Mouse (Mus musculus) MEL (cell line): Measurements from ENCODE around the gene Cul4a. TPM values are rescaled to one million over a fixed set of nuclear protein-coding genes. Genes with fewer than 3 reads are reported as not detected.

Experiments used
- DNase-seq: peaks from one replicate; pipeline ENCODE4 v3.0.0; 2011; ENCODE audit warnings: low read depth, low spot score
- H3K27ac ChIP-seq: 2 replicates; pipeline ENCODE4 v1.5.1; 2012; ENCODE audit warnings: low read depth, mild to moderate bottlenecking, control low read depth, low read length, moderate library complexity; ENCODE audit not compliant: control insufficient read depth
- H3K27me3 ChIP-seq, 2 experiments: fragments of 150-350 bp in 1 of 2; sonication (generic) in 1 of 2; 2 replicates each; pipeline ENCODE4 v1.6.1; 2012; ENCODE audit warnings: low read length in 2 of 2, mild to moderate bottlenecking in 2 of 2, improper control_type of control experiment in 1 of 2, moderate library complexity in 1 of 2; ENCODE audit not compliant: insufficient read depth in 2 of 2, control insufficient read depth in 1 of 2
- H3K36me3 ChIP-seq, 2 experiments: 2 replicates each; pipeline ENCODE4 v1.6.1; 2012 to 2014; ENCODE audit warnings: low read length in 2 of 2, improper control_type of control experiment in 1 of 2, inconsistent platforms in 1 of 2, mild to moderate bottlenecking in 1 of 2; ENCODE audit not compliant: insufficient read depth in 2 of 2, control insufficient read depth in 1 of 2
- H3K4me1 ChIP-seq, 2 experiments: fragments of 150-350 bp in 1 of 2; sonication (generic) in 1 of 2; 2 replicates each; pipeline ENCODE4 v1.6.1; 2012; ENCODE audit warnings: low read length in 2 of 2, improper control_type of control experiment in 1 of 2, mild to moderate bottlenecking in 1 of 2; ENCODE audit not compliant: insufficient read depth in 2 of 2, control insufficient read depth in 1 of 2
- H3K4me3 ChIP-seq, 2 experiments: fragments of 150-350 bp in 1 of 2; sonication (generic) in 1 of 2; 2 replicates each; pipeline ENCODE4 v1.5.1; 2012; ENCODE audit warnings: low read depth in 2 of 2, low read length in 2 of 2, mild to moderate bottlenecking in 2 of 2, moderate library complexity in 2 of 2, control low read depth in 1 of 2, improper control_type of control experiment in 1 of 2; ENCODE audit not compliant: control insufficient read depth in 1 of 2, insufficient read depth in 1 of 2
- H3K79me2 ChIP-seq: 2 replicates; pipeline ENCODE4 v1.6.1; 2012; ENCODE audit warnings: mild to moderate bottlenecking, low read length, moderate library complexity; ENCODE audit not compliant: control insufficient read depth, poor library complexity, insufficient read depth
- H3K9ac ChIP-seq: 2 replicates; pipeline ENCODE4 v1.6.1; 2012; ENCODE audit warnings: low read depth, mild to moderate bottlenecking, control low read depth, low read length, moderate library complexity; ENCODE audit not compliant: control insufficient read depth, poor library complexity, severe bottlenecking
- H3K9me3 ChIP-seq: fragments of 150-350 bp; sonication (generic); replicated peaks from 2 replicates; pipeline ENCODE4 v1.6.1; 2012; ENCODE audit warnings: mild to moderate bottlenecking, low read length, improper control_type of control experiment, moderate library complexity; ENCODE audit not compliant: insufficient read depth
- BHLHE40 ChIP-seq: IDR thresholded peaks from 2 replicates; pipeline ENCODE4 v1.6.1; 2012; ENCODE audit warnings: low read depth, mild to moderate bottlenecking, inconsistent platforms, low read length, improper control_type of control experiment, borderline replicate concordance
- E2F4 ChIP-seq: IDR thresholded peaks from 2 replicates; pipeline ENCODE4 v1.6.1; 2011; ENCODE audit warnings: low read depth, low read length, improper control_type of control experiment, borderline replicate concordance
- ETS1 ChIP-seq: IDR thresholded peaks from 2 replicates; pipeline ENCODE4 v1.6.1; 2012; ENCODE audit warnings: low read depth, mild to moderate bottlenecking, inconsistent platforms, low read length, improper control_type of control experiment, moderate library complexity
- GABPA ChIP-seq: IDR thresholded peaks from 2 replicates; pipeline ENCODE4 v1.6.1; 2012; ENCODE audit warnings: low read depth, mild to moderate bottlenecking, inconsistent platforms, low read length, improper control_type of control experiment, moderate library complexity
- GATA1 ChIP-seq: IDR thresholded peaks from 2 replicates; pipeline ENCODE4 v1.6.1; 2011; ENCODE audit warnings: low read depth, low read length, improper control_type of control experiment
- HCFC1 ChIP-seq: IDR thresholded peaks from 2 replicates; pipeline ENCODE4 v1.6.1; 2012; ENCODE audit warnings: low read depth, mild to moderate bottlenecking, inconsistent platforms, low read length, improper control_type of control experiment, moderate library complexity
- JUND ChIP-seq: IDR thresholded peaks from 2 replicates; pipeline ENCODE4 v1.6.1; 2011; ENCODE audit warnings: low read depth, mild to moderate bottlenecking, improper control_type of control experiment, low read length
- MAFK ChIP-seq: IDR thresholded peaks from 2 replicates; pipeline ENCODE4 v1.6.1; 2011; ENCODE audit warnings: low read depth, mild to moderate bottlenecking, low read length, improper control_type of control experiment, borderline replicate concordance
- MAX ChIP-seq: IDR thresholded peaks from 2 replicates; pipeline ENCODE4 v1.6.1; 2011; ENCODE audit warnings: low read length, improper control_type of control experiment
- MEF2A ChIP-seq: IDR thresholded peaks from 2 replicates; pipeline ENCODE4 v1.6.1; 2014; ENCODE audit warnings: low read depth, mild to moderate bottlenecking, inconsistent platforms, low read length, improper control_type of control experiment; ENCODE audit not compliant: poor library complexity, insufficient replicate concordance, severe bottlenecking; ENCODE audit errors: extremely low read depth
- MXI1 ChIP-seq: IDR thresholded peaks from 2 replicates; pipeline ENCODE4 v1.6.1; 2011; ENCODE audit warnings: mild to moderate bottlenecking, low read depth, low read length, improper control_type of control experiment
- MYB ChIP-seq: IDR thresholded peaks from 2 replicates; pipeline ENCODE4 v1.6.1; 2011; ENCODE audit warnings: mild to moderate bottlenecking, low read depth, low read length, improper control_type of control experiment
- NELFE ChIP-seq: IDR thresholded peaks from 2 replicates; pipeline ENCODE4 v1.6.1; 2011; ENCODE audit warnings: low read depth, low read length, improper control_type of control experiment
- NRF1 ChIP-seq: IDR thresholded peaks from 2 replicates; pipeline ENCODE4 v1.6.1; 2014; ENCODE audit warnings: low read depth, mild to moderate bottlenecking, inconsistent platforms, low read length, improper control_type of control experiment, moderate library complexity; ENCODE audit not compliant: poor library complexity, insufficient read depth, severe bottlenecking
- POLR2A ChIP-seq, 2 experiments: IDR thresholded peaks; 2 replicates each; pipeline ENCODE4 v1.6.1; 2011 to 2012; ENCODE audit warnings: low read length in 2 of 2, mild to moderate bottlenecking in 2 of 2, control low read depth in 1 of 2, improper control_type of control experiment in 1 of 2, low read depth in 1 of 2, moderate library complexity in 1 of 2; ENCODE audit not compliant: control insufficient read depth in 1 of 2, insufficient read depth in 1 of 2, poor library complexity in 1 of 2
- POLR2AphosphoS5 ChIP-seq: IDR thresholded peaks from 2 replicates; pipeline ENCODE4 v1.6.1; 2012; ENCODE audit warnings: low read depth, borderline replicate concordance, mild to moderate bottlenecking, inconsistent platforms, low read length, moderate library complexity, mixed read lengths
- RAD21 ChIP-seq: IDR thresholded peaks from 2 replicates; pipeline ENCODE4 v1.6.1; 2011; ENCODE audit warnings: mild to moderate bottlenecking, low read depth, low read length, improper control_type of control experiment
- RCOR1 ChIP-seq: IDR thresholded peaks from 2 replicates; pipeline ENCODE4 v1.6.1; 2012; ENCODE audit warnings: low read depth, mild to moderate bottlenecking, inconsistent platforms, low read length, improper control_type of control experiment
- SMC3 ChIP-seq: IDR thresholded peaks from 2 replicates; pipeline ENCODE4 v1.6.1; 2011; ENCODE audit warnings: low read depth, low read length, improper control_type of control experiment
- TAL1 ChIP-seq: IDR thresholded peaks from 2 replicates; pipeline ENCODE4 v1.6.1; 2012; ENCODE audit warnings: mild to moderate bottlenecking, inconsistent platforms, low read length, moderate library complexity, mixed read lengths
- TBP ChIP-seq: IDR thresholded peaks from 2 replicates; pipeline ENCODE4 v1.8.0; 2011; ENCODE audit warnings: low read depth, low read length, improper control_type of control experiment
- TCF12 ChIP-seq: IDR thresholded peaks from 2 replicates; pipeline ENCODE4 v1.6.1; 2014; ENCODE audit warnings: low read depth, mild to moderate bottlenecking, inconsistent platforms, low read length, improper control_type of control experiment, moderate library complexity
- UBTF ChIP-seq: IDR thresholded peaks from 2 replicates; pipeline ENCODE4 v1.6.1; 2012; ENCODE audit warnings: low read depth, mild to moderate bottlenecking, inconsistent platforms, low read length, improper control_type of control experiment, moderate library complexity, borderline replicate concordance; ENCODE audit not compliant: insufficient read depth
- ZMIZ1 ChIP-seq: IDR thresholded peaks from 2 replicates; pipeline ENCODE4 v1.6.1; 2012; ENCODE audit warnings: low read depth, mild to moderate bottlenecking, inconsistent platforms, low read length, improper control_type of control experiment, moderate library complexity
- polyA plus RNA-seq, 2 experiments: library from polyadenylated mRNA; stranded (reverse) in 1 of 2; unstranded in 1 of 2; fragments of >175 nt in 1 of 2; fragments of >200 nt in 1 of 2; gene quantifications; 2 replicates each; pipeline versions ENCODE4 v1.2.1 to v1.2.4; 2012; ENCODE audit warnings: low replicate concordance in 2 of 2, low read depth in 1 of 2; ENCODE audit not compliant: insufficient read length in 2 of 2, insufficient read depth in 1 of 2, missing spikeins in 1 of 2
- total RNA-seq: library from RNA; depleted of rRNA; stranded (reverse); fragments of 300-350 nt; gene quantifications from 2 replicates; pipeline ENCODE4 v1.2.3, GENCODE M21; 2012

Gene Cul4a
- total and polyA plus RNA-seq, 3 experiments: 56.2 to 131 (median 81.4) TPM

GRCm38 (mm10) chr8:13186819-13187218, 81.4 kb downstream of the Cul4a start:
- Histone ChIP-seq H3K9ac (no peak overlapping the region), H3K4me1 (0 out of 4 replicates have a peak, but pooled peaks cover 0 to under 1% of the 10 kb centered on the region in 2 experiments), H3K27ac (no peak overlapping the region), H3K36me3 (no peaks in the 10 kb centered on the region), H3K9me3 (no peaks in the 10 kb centered on the region)
- TF ChIP-seq GATA1: no peak
- no peak for TF ChIP-seq GABPA
- TF ChIP-seq ETS1: no peak
- TF ChIP-seq NELFE: no peak
- TF ChIP-seq JUND: no peak
- no peak for TF ChIP-seq SMC3
- TF ChIP-seq MAX: no peak
- TF ChIP-seq TBP: no peak
- TF ChIP-seq MXI1: no peak
- TF ChIP-seq E2F4: no peak
- TF ChIP-seq MAFK: no peak
- no peak for TF ChIP-seq BHLHE40
- TF ChIP-seq RAD21: no peak
- no peak for TF ChIP-seq UBTF
- no peak for TF ChIP-seq POLR2A (IDR thresholded peaks at IDR 0.05; ENCODE audit: control insufficient read depth in 1 of 2, insufficient read depth in 1 of 2, low read depth in 1 of 2, low read length in 2 of 2, poor library complexity in 1 of 2)
- no peak for TF ChIP-seq ZMIZ1
- no peak for TF ChIP-seq TAL1
- no peak for TF ChIP-seq POLR2AphosphoS5
- no peak for TF ChIP-seq TCF12
- no peak for TF ChIP-seq NRF1
- TF ChIP-seq, all 39 proteins: peak for 0
- H3K27me3 ChIP-seq: no peaks in the 10 kb centered on the region
- no peak overlapping the region for H3K4me3 ChIP-seq
- H3K79me2 ChIP-seq: no peaks in the 10 kb centered on the region
- DNase-seq: no peak

- H3K27me3 ChIP-seq: no peaks in the 10 kb centered on the region
- no peaks in the 10 kb centered on the region for H3K36me3 ChIP-seq
- H3K79me2 ChIP-seq: no peaks in the 10 kb centered on the region
These were observed 81.8 kb downstream of the Cul4a start for GRCm38 (mm10) chr8:13187229-13187628.

More at GRCm38 (mm10) chr8:13187229-13187628, 81.8 kb downstream of the Cul4a start:
- no peak overlapping the region for H3K27ac ChIP-seq
- H3K4me3 ChIP-seq: no peak overlapping the region
- no peak overlapping the region for H3K9ac ChIP-seq
- H3K9me3 ChIP-seq: no peaks in the 10 kb centered on the region
- TF ChIP-seq MEF2A: no peak
- no peak for TF ChIP-seq BHLHE40
- TF ChIP-seq RCOR1: no peak
- no peak for TF ChIP-seq MYB
- no peak for TF ChIP-seq POLR2AphosphoS5
- TF ChIP-seq HCFC1: no peak
- TF ChIP-seq, all 39 proteins: peak for 0
- no peaks in the 10 kb centered on the region for H3K4me1 ChIP-seq
- DNase-seq: no peak
